Mouse (Mus musculus): ENCODE measurements around the gene Naa35.

DNA sequence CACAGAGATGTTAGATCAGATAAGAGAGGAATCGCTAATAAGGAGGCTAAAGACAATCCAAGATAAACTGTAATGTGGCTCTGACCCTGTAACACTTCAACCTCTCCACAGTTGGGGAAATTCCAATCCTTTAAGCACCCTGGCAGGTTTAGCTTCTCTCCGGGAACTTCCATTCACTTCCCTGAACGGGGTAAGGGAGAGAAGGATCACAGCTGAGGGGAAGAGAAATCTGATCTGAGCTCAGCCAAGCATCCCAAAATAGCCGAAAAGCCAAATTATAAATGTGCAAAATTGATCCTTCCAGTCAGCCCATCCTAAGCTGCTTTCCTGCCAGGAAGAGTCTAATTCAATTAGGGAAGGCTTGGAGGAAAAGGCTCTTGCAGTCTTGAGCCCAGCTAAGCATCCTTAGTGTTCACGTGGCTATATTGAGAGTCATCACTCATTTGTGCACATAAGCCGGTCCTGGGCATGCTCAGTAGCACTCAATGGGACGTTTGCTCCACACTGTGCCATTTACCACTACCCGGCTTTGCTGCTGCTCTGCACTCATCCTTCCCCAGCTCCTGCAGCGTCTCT, 19.0 kb upstream of the Naa35 start:
- TF ChIP-seq TAL1 (IDR thresholded peaks at IDR 0.05; ENCODE audit: low read length) (no peak), GATA1 (IDR thresholded peaks at IDR 0.05; ENCODE audit: low read length) (no peak)
